Mouse (Mus musculus) lung, embryonic 14.5 days (tissue): ENCODE data around the gene Rnf34. TPM values are rescaled to one million over a fixed set of nuclear protein-coding genes. Genes with fewer than 3 reads are reported as not detected.
A peak's percentile ranks its signal among the peaks of the same experiment; 100 is the strongest.

Source experiments
- ATAC-seq: fragments of 200-750 bp; cut with Nextera tagmentation; 2 replicates; pipeline ENCODE4 v1.8.0; 2017; ENCODE audit warnings: mild to moderate bottlenecking, moderate TSS enrichment, moderate library complexity; ENCODE audit not compliant: insufficient read depth
- DNase-seq: peaks from one replicate; pipeline ENCODE4 v3.0.0-alpha.2; 2015
- H3K27ac ChIP-seq: fragments of 300-500 bp; sonication (generic); 2 replicates; pipeline ENCODE4 v1.5.1; 2014; ENCODE audit warnings: low read depth, mild to moderate bottlenecking, moderate library complexity
- H3K27me3 ChIP-seq: fragments of 300-500 bp; sonication (generic); 2 replicates; pipeline ENCODE4 v1.6.1; 2014; ENCODE audit warnings: low read length, control low read depth; ENCODE audit not compliant: insufficient read depth
- H3K36me3 ChIP-seq: fragments of 300-500 bp; sonication (generic); 2 replicates; pipeline ENCODE4 v1.6.1; 2014; ENCODE audit warnings: control low read depth; ENCODE audit not compliant: insufficient read depth
- H3K4me1 ChIP-seq: fragments of 300-500 bp; sonication (generic); 2 replicates; pipeline ENCODE4 v1.6.1; 2014; ENCODE audit warnings: antibody characterized with exemption, control low read depth; ENCODE audit not compliant: insufficient read depth
- H3K4me2 ChIP-seq: fragments of 300-500 bp; sonication (generic); 2 replicates; pipeline ENCODE4 v1.6.1; 2014; ENCODE audit warnings: mild to moderate bottlenecking
- H3K4me3 ChIP-seq: fragments of 300-500 bp; sonication (generic); 2 replicates; pipeline ENCODE4 v1.5.1; 2014; ENCODE audit warnings: low read depth, low read length
- H3K9ac ChIP-seq: fragments of 300-500 bp; sonication (generic); 2 replicates; pipeline ENCODE4 v1.6.1; 2014
- H3K9me3 ChIP-seq: fragments of 300-500 bp; sonication (generic); 2 replicates; pipeline ENCODE4 v1.6.1; 2016; ENCODE audit warnings: low read depth, low read length, control low read depth
- CTCF ChIP-seq: IDR thresholded peaks from 2 replicates; pipeline ENCODE4 v1.5.1; 2016; ENCODE audit warnings: antibody characterized with exemption, low read depth
- WGBS: fragments of 180-500 bp; shearing (Covaris S2); extraction: QIAGEN DNeasy Blood & Tissue Kit; methylation state at CpG from one replicate; pipeline ENCODE4 v1.1.7; 2014; 5-methylcytosine and 5-hydroxymethylcytosine counted together
- polyA plus RNA-seq: library from polyadenylated mRNA; unstranded; fragments of >200 nt; fragmentation: Nextera tagmentation; extraction: Ambion mirVana; gene quantifications from 2 replicates; pipeline ENCODE4 v1.2.1, GENCODE M21; 2014

Gene Rnf34
- polyA plus RNA-seq, result 29.8 and 33.5 TPM in 2 replicates

GRCm38 (mm10) chr5:122849521-122850318 is at the start of gene Rnf34:
TSS of gene Rnf34 (plus strand) at chr5:122850048.
- under 1% methylated on average over 61 of the region's 61 CpGs for WGBS
- H3K9me3 ChIP-seq, result no peaks in the 10 kb centered on the region
- H3K4me2 ChIP-seq, result peak within 1 kb of the TSS; percentile 96
- peak within 1 kb of the TSS; percentile 96 for H3K9ac ChIP-seq
- peak within 1 kb of the TSS; percentile 93 for H3K4me3 ChIP-seq
- H3K27ac ChIP-seq, result peak within 1 kb of the TSS; percentile 92
- no peaks in the 10 kb centered on the region for H3K27me3 ChIP-seq
- peak; percentile 99 for DNase-seq
- peak; percentile 100 for ATAC-seq
- no peaks in the 10 kb centered on the region for H3K36me3 ChIP-seq
- H3K4me1 ChIP-seq, result peaks cover 6% of the 10 kb centered on the region; the same call in 1 of the 2 replicates
- no peak for TF ChIP-seq CTCF

- peaks cover 95% of the 10 kb centered on the region for H3K36me3 ChIP-seq
- H3K9me3 ChIP-seq, result no peaks in the 10 kb centered on the region
- 58% methylated on average over 13 of the region's 13 CpGs for WGBS
- ATAC-seq, result no peak
- DNase-seq, result peak; percentile 32
- no peak overlapping the region for H3K4me3 ChIP-seq
- peak overlapping the region; percentile 21; the same call in 1 of the 2 replicates for H3K27ac ChIP-seq
- no peaks in the 10 kb centered on the region for H3K27me3 ChIP-seq
- H3K4me1 ChIP-seq, result no peaks in the 10 kb centered on the region
- no peak overlapping the region for H3K4me2 ChIP-seq
- H3K9ac ChIP-seq, result no peak overlapping the region
- no peak for TF ChIP-seq CTCF
Observed at GRCm38 (mm10) chr5:122800345-122801010, 49.4 kb upstream of the Rnf34 start.

- Histone ChIP-seq H3K27me3 (no peaks in the 10 kb centered on the region), H3K4me1 (no peaks in the 10 kb centered on the region), H3K27ac (no peak overlapping the region), H3K36me3 (peaks cover 96% of the 10 kb centered on the region), H3K9ac (no peak overlapping the region), H3K4me2 (no peak overlapping the region), H3K4me3 (no peak overlapping the region), H3K9me3 (no peaks in the 10 kb centered on the region)
- TF ChIP-seq CTCF, result no peak
- ATAC-seq, result no peak
- DNase-seq, result no peak
- 88% methylated on average over 8 of the region's 8 CpGs for WGBS
Observed at GRCm38 (mm10) chr5:122801684-122802083, 48.2 kb upstream of the Rnf34 start.

- no peaks in the 10 kb centered on the region for H3K9me3 ChIP-seq
- DNase-seq (no peak), ATAC-seq (no peak)
- H3K4me1 ChIP-seq, result no peaks in the 10 kb centered on the region
- H3K4me2 ChIP-seq, result no peak overlapping the region
- H3K9ac ChIP-seq, result no peak overlapping the region
- H3K4me3 ChIP-seq, result no peak overlapping the region
- WGBS, result 63% methylated on average over 9 of the region's 9 CpGs
- H3K27me3 ChIP-seq, result no peaks in the 10 kb centered on the region
- H3K36me3 ChIP-seq, result peaks cover 99% of the 10 kb centered on the region
- TF ChIP-seq CTCF, result no peak
- no peak overlapping the region for H3K27ac ChIP-seq
Observed at GRCm38 (mm10) chr5:122802706-122803105, 47.1 kb upstream of the Rnf34 start.

GRCm38 (mm10) chr5:122805503-122805902 is 44.3 kb upstream of the Rnf34 start:
- peak; percentile 28; the same call in 1 of the 2 replicates for TF ChIP-seq CTCF
- peaks cover 100% of the 10 kb centered on the region for H3K36me3 ChIP-seq
- ATAC-seq (no peak), DNase-seq (no peak)
- H3K4me2 ChIP-seq, result no peak overlapping the region
- WGBS, result 70% methylated on average over 3 of the region's 3 CpGs
- H3K4me3 ChIP-seq, result no peak overlapping the region
- H3K9me3 ChIP-seq, result no peaks in the 10 kb centered on the region
- H3K27ac ChIP-seq, result no peak overlapping the region
- no peaks in the 10 kb centered on the region for H3K4me1 ChIP-seq
- no peaks in the 10 kb centered on the region for H3K27me3 ChIP-seq
- no peak overlapping the region for H3K9ac ChIP-seq

GRCm38 (mm10) chr5:122811364-122812079 is 38.3 kb upstream of the Rnf34 start:
- 91% methylated on average over 9 of the region's 9 CpGs for WGBS
- Histone ChIP-seq H3K4me1 (no peaks in the 10 kb centered on the region), H3K9ac (no peak overlapping the region), H3K4me2 (no peak overlapping the region), H3K4me3 (no peak overlapping the region), H3K27ac (no peak overlapping the region), H3K36me3 (peaks cover 93% of the 10 kb centered on the region), H3K27me3 (no peaks in the 10 kb centered on the region), H3K9me3 (no peaks in the 10 kb centered on the region)
- ATAC-seq (no peak), DNase-seq (peak; percentile 82)
- peak; percentile 60 for TF ChIP-seq CTCF
